In genomic region chr14:31659501-31660181, GRCm38 (mm10) we compare ENCODE assay signal across 8 mouse cellular contexts. TPM values are rescaled to one million over a fixed set of nuclear protein-coding genes. Genes with fewer than 3 reads are reported as not detected.
DNase-seq lines count a peak whose midpoint lies in the region; ATAC-seq lines count a peak whose summit lies in the region.

No protein-coding gene starts in this region.

- no peaks in the 10 kb centered on the region for H3K9me3 ChIP-seq in lung, embryonic 16.5 days (ENCODE audit: control insufficient read depth, low read length)
- H3K9me3 ChIP-seq in heart, embryonic 10.5 days, result no peaks in the 10 kb centered on the region
- H3K9me3 ChIP-seq in kidney, embryonic 15.5 days (replicated peaks), result no peaks in the 10 kb centered on the region
- H3K9me3 ChIP-seq in stomach, embryonic 14.5 days (ENCODE audit: control insufficient read depth, low read depth, low read length), result no peaks in the 10 kb centered on the region

- peak overlapping the region; percentile 48; the same call in 1 of the 2 replicates for H3K27ac ChIP-seq in lung, embryonic 16.5 days (ENCODE audit: low read length)
- H3K27ac ChIP-seq in brown adipose tissue, adult 24 weeks (replicated peaks; ENCODE audit: low read depth, low read length), result peak overlapping the region; percentile 88
- peak overlapping the region; percentile 94 for H3K27ac ChIP-seq in heart, embryonic 10.5 days
- peak overlapping the region; percentile 98 for H3K27ac ChIP-seq in kidney, embryonic 15.5 days
- H3K27ac ChIP-seq in stomach, embryonic 14.5 days (ENCODE audit: low read length), result peak overlapping the region; percentile 99; the same call in 1 of the 2 replicates

- 54% methylated on average over 10 of the region's 10 CpGs for WGBS in lung, embryonic 16.5 days
- 49% methylated on average over 10 of the region's 10 CpGs for WGBS in heart, embryonic 10.5 days
- WGBS in kidney, embryonic 15.5 days, result 32% methylated on average over 10 of the region's 10 CpGs
- 59% methylated on average over 10 of the region's 10 CpGs for WGBS in stomach, embryonic 14.5 days

- peaks cover 47% of the 10 kb centered on the region for H3K4me1 ChIP-seq in lung, embryonic 16.5 days (replicated peaks; ENCODE audit: control insufficient read depth, insufficient read depth, low read length)
- H3K4me1 ChIP-seq in brown adipose tissue, adult 24 weeks (ENCODE audit: control insufficient read depth, insufficient read depth, insufficient read length, low read length), result peaks cover 28% of the 10 kb centered on the region
- peaks cover 69% of the 10 kb centered on the region for H3K4me1 ChIP-seq in heart, embryonic 10.5 days
- peaks cover 77% of the 10 kb centered on the region for H3K4me1 ChIP-seq in kidney, embryonic 15.5 days
- peaks cover 48% of the 10 kb centered on the region for H3K4me1 ChIP-seq in stomach, embryonic 14.5 days (ENCODE audit: control insufficient read depth, insufficient read depth, low read length)

- H3K9ac ChIP-seq in lung, embryonic 16.5 days (ENCODE audit: low read length), result no peak overlapping the region
- 0 out of 2 replicates have a peak overlapping the region, but pooled peaks have one; percentile 0 for H3K9ac ChIP-seq in kidney, embryonic 15.5 days
- no peak overlapping the region for H3K9ac ChIP-seq in stomach, embryonic 14.5 days (replicated peaks; ENCODE audit: low read depth, low read length)

- H3K36me3 ChIP-seq in lung, embryonic 16.5 days (ENCODE audit: control insufficient read depth, insufficient read depth, low read length), result no peaks in the 10 kb centered on the region
- H3K36me3 ChIP-seq in heart, embryonic 10.5 days, result no peaks in the 10 kb centered on the region
- no peaks in the 10 kb centered on the region for H3K36me3 ChIP-seq in kidney, embryonic 15.5 days
- H3K36me3 ChIP-seq in stomach, embryonic 14.5 days (ENCODE audit: control insufficient read depth, insufficient read depth, low read length), result no peaks in the 10 kb centered on the region

- intact Hi-C loops in left cerebral cortex, postnatal 36 days (cut with DNase I), result loop anchor here (5.0 to 10.0 kb wide), 4 partner anchors 43 to 418 kb away; no protein-coding TSS in a partner anchor

- no peak for ATAC-seq in lung, embryonic 16.5 days (ENCODE audit: low read depth)
- no peak for ATAC-seq in kidney, embryonic 15.5 days (replicated peaks; ENCODE audit: low FRiP score)
- ATAC-seq in stomach, embryonic 14.5 days (ENCODE audit: insufficient number of reproducible peaks, insufficient read depth, low FRiP score, low read depth), result no peak

- H3K27me3 ChIP-seq in lung, embryonic 16.5 days (ENCODE audit: control insufficient read depth, insufficient read depth, low read depth, low read length), result no peaks in the 10 kb centered on the region
- H3K27me3 ChIP-seq in heart, embryonic 10.5 days (ENCODE audit: insufficient read depth, poor library complexity, severe bottlenecking), result no peaks in the 10 kb centered on the region
- no peaks in the 10 kb centered on the region for H3K27me3 ChIP-seq in kidney, embryonic 15.5 days
- H3K27me3 ChIP-seq in stomach, embryonic 14.5 days (ENCODE audit: control insufficient read depth, insufficient read depth, low read length), result no peaks in the 10 kb centered on the region

- H3K4me2 ChIP-seq in lung, embryonic 16.5 days (ENCODE audit: low read depth, low read length), result no peak overlapping the region
- H3K4me2 ChIP-seq in kidney, embryonic 15.5 days, result no peak overlapping the region
- H3K4me2 ChIP-seq in stomach, embryonic 14.5 days (replicated peaks; ENCODE audit: low read depth, low read length), result no peak overlapping the region

- DNase-seq in lung, postnatal 25 days (ENCODE audit: low spot score), result no peak
- no peak for DNase-seq in heart, embryonic 10.5 days (ENCODE audit: low spot score)
- no peak for DNase-seq in urinary bladder, adult 18-20 months (ENCODE audit: low spot score in 2 of 2)
- no peak for DNase-seq in left cerebral cortex, postnatal 36 days (ENCODE audit: low spot score in 2 of 2)

- H3K4me3 ChIP-seq in lung, embryonic 16.5 days (ENCODE audit: low read length), result no peak overlapping the region
- H3K4me3 ChIP-seq in brown adipose tissue, adult 24 weeks (ENCODE audit: insufficient read depth, low read depth, low read length), result no peak overlapping the region
- H3K4me3 ChIP-seq in heart, embryonic 10.5 days, result no peak overlapping the region
- H3K4me3 ChIP-seq in kidney, embryonic 15.5 days (replicated peaks), result no peak overlapping the region
- no peak overlapping the region for H3K4me3 ChIP-seq in stomach, embryonic 14.5 days (ENCODE audit: low read depth, low read length)

RNA-seq across cellular contexts. Expression of gene Hacl1, which starts 18.6 kb away (rescaled TPM):
- 11.4 and 12.7 TPM in 2 replicates for polyA plus RNA-seq in lung, embryonic 16.5 days (2015; fragmentation: Nextera tagmentation; extraction: Ambion mirVana)
- polyA plus RNA-seq in brown adipose tissue, adult 24 weeks (2012; ENCODE audit: insufficient read depth, insufficient read length, missing spikeins), result 77.1 and 106 TPM in 2 replicates
- 7.8 and 8.8 TPM in 2 replicates for polyA plus RNA-seq in heart, embryonic 10.5 days (2016; fragmentation: Nextera tagmentation; extraction: Ambion mirVana)
- polyA plus RNA-seq in kidney, embryonic 15.5 days (2015; fragmentation: Nextera tagmentation; extraction: Ambion mirVana), result 20.3 and 24.4 TPM in 2 replicates
- 11.1 and 16.5 TPM in 2 replicates for polyA plus RNA-seq in stomach, embryonic 14.5 days (2014; fragmentation: Nextera tagmentation; extraction: Ambion mirVana)
- 1 to 10 TPM; 6.1 to 6.3 TPM for total RNA-seq in left cerebral cortex, postnatal 36 days (2021)

RNA-seq across cellular contexts. Expression of gene Btd, which starts 18.8 kb away (rescaled TPM):
- polyA plus RNA-seq in lung, embryonic 16.5 days (2015; fragmentation: Nextera tagmentation; extraction: Ambion mirVana), result 27.8 and 28.6 TPM in 2 replicates
- polyA plus RNA-seq in brown adipose tissue, adult 24 weeks (2012; ENCODE audit: insufficient read depth, insufficient read length, missing spikeins), result 27.9 and 30.4 TPM in 2 replicates
- 21.2 and 23.8 TPM in 2 replicates for polyA plus RNA-seq in heart, embryonic 10.5 days (2016; fragmentation: Nextera tagmentation; extraction: Ambion mirVana)
- polyA plus RNA-seq in kidney, embryonic 15.5 days (2015; fragmentation: Nextera tagmentation; extraction: Ambion mirVana), result 36.4 and 39.4 TPM in 2 replicates
- 33.7 and 35.3 TPM in 2 replicates for polyA plus RNA-seq in stomach, embryonic 14.5 days (2014; fragmentation: Nextera tagmentation; extraction: Ambion mirVana)
- total RNA-seq in left cerebral cortex, postnatal 36 days (2021), result 1 to 10 TPM; 7.8 to 9.2 TPM

RNA-seq across cellular contexts. Expression of gene Gm49387, which starts 19.0 kb away (rescaled TPM):
- polyA plus RNA-seq in lung, embryonic 16.5 days (2015; fragmentation: Nextera tagmentation; extraction: Ambion mirVana), result 0.45 and 1.6 TPM in 2 replicates
- not detected in 2 replicates for polyA plus RNA-seq in brown adipose tissue, adult 24 weeks (2012; ENCODE audit: insufficient read depth, insufficient read length, missing spikeins)
- 0.74 and 2.4 TPM in 2 replicates for polyA plus RNA-seq in heart, embryonic 10.5 days (2016; fragmentation: Nextera tagmentation; extraction: Ambion mirVana)
- 2.7 and 3.2 TPM in 2 replicates for polyA plus RNA-seq in kidney, embryonic 15.5 days (2015; fragmentation: Nextera tagmentation; extraction: Ambion mirVana)
- polyA plus RNA-seq in stomach, embryonic 14.5 days (2014; fragmentation: Nextera tagmentation; extraction: Ambion mirVana), result 2.8 TPM in 1 of 2 replicates, not detected in the other
- total RNA-seq in left cerebral cortex, postnatal 36 days (2021), result under 1 TPM in 1 of 2 experiments, not detected in 1; 0.44 TPM

Comparison
In these comparisons a context has a peak if more than half of its experiments do, and no peak if none do; other contexts are left out.
1. H3K27ac ChIP-seq: peak in every context shown above with its lines; median percentile 99 in stomach, embryonic 14.5 days; 98 in kidney, embryonic 15.5 days; 94 in heart, embryonic 10.5 days; 88 in brown adipose tissue, adult 24 weeks; 48 in lung, embryonic 16.5 days.